Mouse (Mus musculus): ENCODE results near the gene Fcgr1. TPM values are rescaled to one million over a fixed set of nuclear protein-coding genes. Genes with fewer than 3 reads are reported as not detected.
"Not testable (repeated sequence)": the region's sequence is repeated elsewhere in the genome, so short reads cannot be mapped to it uniquely, and the experiment has no call there.

Fcgr1 gene
- polyA plus RNA-seq, 1 experiment from 2014 or later, result 2.4 TPM

DNA sequence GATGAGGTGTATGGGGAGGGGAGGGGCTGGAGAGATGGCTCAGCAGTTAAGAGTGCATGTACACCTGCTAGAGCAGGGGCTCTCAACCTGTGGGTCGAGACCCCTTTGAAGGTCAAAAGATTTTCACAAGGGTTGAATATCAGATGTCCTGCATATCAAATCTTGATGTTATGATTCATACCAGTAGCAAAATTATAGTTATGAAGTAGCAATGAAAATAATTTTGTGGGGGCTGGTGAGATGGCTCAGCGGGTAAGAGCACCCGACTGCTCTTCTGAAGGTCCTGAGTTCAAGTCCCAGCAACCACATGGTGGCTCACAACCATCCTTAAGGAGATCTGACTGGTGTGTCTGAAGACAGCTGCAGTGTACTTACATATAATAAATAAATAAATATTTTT, 3.0 kb downstream of the Fcgr1 start:
- not testable (repeated sequence) for H3K27ac ChIP-seq (replicated peaks); H3K4me1 ChIP-seq; H3K27me3 ChIP-seq; H3K4me2 ChIP-seq (replicated peaks); H3K9ac ChIP-seq (replicated peaks); H3K36me3 ChIP-seq; H3K9me3 ChIP-seq; ATAC-seq (ENCODE audit: low FRiP score, low read depth); H3K4me3 ChIP-seq
- WGBS, result 91% methylated on average over 3 of the region's 3 CpGs

- 0 out of 2 replicates have a peak, but pooled peaks cover 4% of the 10 kb centered on the region for H3K4me1 ChIP-seq
- no peak for ATAC-seq (ENCODE audit: low FRiP score, low read depth)
- H3K9ac ChIP-seq (replicated peaks), result no peak overlapping the region
- H3K27ac ChIP-seq (replicated peaks), result no peak overlapping the region
- H3K9me3 ChIP-seq, result no peaks in the 10 kb centered on the region
- 77% methylated on average over 3 of the region's 3 CpGs for WGBS
- no peak overlapping the region for H3K4me3 ChIP-seq
- H3K27me3 ChIP-seq, result 0 out of 2 replicates have a peak, but pooled peaks cover 16% of the 10 kb centered on the region
- H3K36me3 ChIP-seq, result no peaks in the 10 kb centered on the region
- H3K4me2 ChIP-seq (replicated peaks), result no peak overlapping the region
Measured at GRCm38 (mm10) chr3:96289201-96289600, 4.6 kb downstream of the Fcgr1 start.

DNA sequence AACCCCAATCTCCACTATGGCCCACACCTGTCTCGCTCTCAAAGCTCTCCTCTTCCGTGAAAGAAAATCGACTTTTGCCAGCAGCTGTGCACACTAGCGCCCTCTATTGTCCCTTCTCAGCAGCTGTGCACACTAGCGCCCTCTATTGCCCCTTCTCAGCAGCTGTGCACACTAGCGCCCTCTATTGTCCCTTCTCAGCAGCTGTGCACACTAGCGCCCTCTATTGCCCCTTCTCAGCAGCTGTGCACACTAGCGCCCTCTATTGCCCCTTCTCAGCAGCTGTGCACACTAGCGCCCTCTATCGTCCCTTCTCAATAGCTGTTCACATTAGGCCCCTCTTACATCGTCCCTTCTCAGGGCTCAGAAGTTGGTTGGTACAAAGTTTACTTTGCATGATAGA, 6.4 kb downstream of the Fcgr1 start:
- 92% methylated on average over 11 of the region's 11 CpGs for WGBS
- not testable (repeated sequence) for ATAC-seq (ENCODE audit: low FRiP score, low read depth)

GRCm38 (mm10) chr3:96284457-96284856, 9.3 kb downstream of the Fcgr1 start:
- Histone ChIP-seq H3K9ac (replicated peaks) (no peak overlapping the region), H3K27ac (replicated peaks) (no peak overlapping the region), H3K9me3 (no peaks in the 10 kb centered on the region), H3K27me3 (peaks cover 48% of the 10 kb centered on the region), H3K4me3 (no peak overlapping the region), H3K36me3 (no peaks in the 10 kb centered on the region), H3K4me1 (0 out of 2 replicates have a peak, but pooled peaks cover 4% of the 10 kb centered on the region), H3K4me2 (replicated peaks) (no peak overlapping the region)
- ATAC-seq (ENCODE audit: low FRiP score, low read depth), result no peak
- WGBS, result 30% methylated on average over 4 of the region's 4 CpGs

More for the DNA sequence above, 6.4 kb downstream of the Fcgr1 start:
- H3K4me2 ChIP-seq (replicated peaks); H3K4me3 ChIP-seq; H3K9ac ChIP-seq (replicated peaks); H3K27ac ChIP-seq (replicated peaks); H3K4me1 ChIP-seq; H3K9me3 ChIP-seq; H3K36me3 ChIP-seq: not testable (repeated sequence)
- H3K27me3 ChIP-seq, result peaks cover 35% of the 10 kb centered on the region

- Histone ChIP-seq H3K27me3 (peaks cover 52% of the 10 kb centered on the region), H3K9me3 (no peaks in the 10 kb centered on the region), H3K36me3 (no peaks in the 10 kb centered on the region), H3K4me1 (peaks cover 13% of the 10 kb centered on the region), H3K9ac (replicated peaks) (no peak overlapping the region), H3K4me2 (replicated peaks) (no peak overlapping the region), H3K4me3 (no peak overlapping the region), H3K27ac (replicated peaks) (no peak overlapping the region)
- ATAC-seq (ENCODE audit: low FRiP score, low read depth), result no peak
- 52% methylated on average over 6 of the region's 6 CpGs for WGBS
Measured at GRCm38 (mm10) chr3:96280660-96281059, 13.1 kb downstream of the Fcgr1 start.

- Histone ChIP-seq H3K36me3 (no peaks in the 10 kb centered on the region), H3K4me2 (replicated peaks) (peak overlapping the region; percentile 80), H3K9me3 (no peaks in the 10 kb centered on the region), H3K27ac (replicated peaks) (peak overlapping the region; percentile 89), H3K4me1 (peaks cover 13% of the 10 kb centered on the region), H3K4me3 (peak overlapping the region; percentile 50), H3K27me3 (peaks cover 31% of the 10 kb centered on the region), H3K9ac (replicated peaks) (peak overlapping the region; percentile 57)
- ATAC-seq (ENCODE audit: low FRiP score, low read depth), result peak; percentile 97
- WGBS, result under 1% methylated on average over 49 of the region's 49 CpGs
Measured at GRCm38 (mm10) chr3:96277800-96278624, 15.8 kb downstream of the Fcgr1 start.

- H3K9me3 ChIP-seq, result no peaks in the 10 kb centered on the region
- no peak; the same call in 1 of the 2 replicates for ATAC-seq (ENCODE audit: low FRiP score, low read depth)
- peak overlapping the region; percentile 80 for H3K4me2 ChIP-seq (replicated peaks)
- H3K4me3 ChIP-seq, result peak overlapping the region; percentile 50
- H3K36me3 ChIP-seq, result no peaks in the 10 kb centered on the region
- WGBS, result 18% methylated on average over 8 of the region's 8 CpGs
- peak overlapping the region; percentile 89 for H3K27ac ChIP-seq (replicated peaks)
- H3K27me3 ChIP-seq, result peaks cover 25% of the 10 kb centered on the region
- H3K9ac ChIP-seq (replicated peaks), result peak overlapping the region; percentile 57
- peaks cover 13% of the 10 kb centered on the region for H3K4me1 ChIP-seq
Measured at GRCm38 (mm10) chr3:96277428-96277799, 16.4 kb downstream of the Fcgr1 start.

GRCm38 (mm10) chr3:96273591-96274465, 19.9 kb downstream of the Fcgr1 start:
- H3K4me2 ChIP-seq (replicated peaks), result no peak overlapping the region
- no peak overlapping the region for H3K4me3 ChIP-seq
- no peaks in the 10 kb centered on the region for H3K9me3 ChIP-seq
- H3K27me3 ChIP-seq, result peaks cover 12% of the 10 kb centered on the region; the same call in 1 of the 2 replicates
- no peak overlapping the region for H3K27ac ChIP-seq (replicated peaks)
- no peak overlapping the region for H3K9ac ChIP-seq (replicated peaks)
- ATAC-seq (ENCODE audit: low FRiP score, low read depth), result no peak
- H3K4me1 ChIP-seq, result peaks cover 13% of the 10 kb centered on the region
- 86% methylated on average over 17 of the region's 17 CpGs for WGBS
- no peaks in the 10 kb centered on the region for H3K36me3 ChIP-seq

GRCm38 (mm10) chr3:96269511-96270474, 24.0 kb downstream of the Fcgr1 start, which contains the start of gene Hist2h2bb:
Hist2h2bb (plus strand) TSS chr3:96269752.
- no peaks in the 10 kb centered on the region for H3K27me3 ChIP-seq
- H3K27ac ChIP-seq (replicated peaks), result peak within 1 kb of the TSS; percentile 96
- H3K9me3 ChIP-seq, result no peaks in the 10 kb centered on the region
- H3K4me1 ChIP-seq, result peaks cover 11% of the 10 kb centered on the region
- H3K36me3 ChIP-seq, result no peaks in the 10 kb centered on the region
- peak within 1 kb of the TSS; percentile 77 for H3K9ac ChIP-seq (replicated peaks)
- peak; percentile 96 for ATAC-seq (ENCODE audit: low FRiP score, low read depth)
- H3K4me3 ChIP-seq, result peak within 1 kb of the TSS; percentile 55
- WGBS, result under 1% methylated on average over 45 of the region's 45 CpGs
- peak within 1 kb of the TSS; percentile 80 for H3K4me2 ChIP-seq (replicated peaks)

GRCm38 (mm10) chr3:96268776-96269378, 24.9 kb downstream of the Fcgr1 start:
- peak overlapping the region; percentile 70 for H3K9ac ChIP-seq (replicated peaks)
- H3K27ac ChIP-seq (replicated peaks), result peak overlapping the region; percentile 96
- peak overlapping the region; percentile 80 for H3K4me2 ChIP-seq (replicated peaks)
- peak; percentile 51 for ATAC-seq (ENCODE audit: low FRiP score, low read depth)
- not testable (repeated sequence) for H3K9me3 ChIP-seq, H3K36me3 ChIP-seq, H3K27me3 ChIP-seq
- H3K4me3 ChIP-seq, result peak overlapping the region; percentile 55
- WGBS, result under 1% methylated on average over 15 of the region's 44 CpGs
- peaks cover 19% of the 10 kb centered on the region for H3K4me1 ChIP-seq

All from midbrain, embryonic 12.5 days (tissue).